Mouse (Mus musculus) cortical plate, adult 2 months (tissue): ENCODE measurements around the gene Gm10406.
"Not testable (repeated sequence)": the region's sequence is repeated elsewhere in the genome, so short reads cannot be mapped to it uniquely, and the experiment has no call there.

Experiments used
- CTCF ChIP-seq: fragments of 200-500 bp; IDR thresholded peaks from 2 replicates; pipeline ENCODE4 v1.5.1; 2011; ENCODE audit warnings: mild to moderate bottlenecking, control low read depth, low read length; ENCODE audit not compliant: insufficient read depth; ENCODE audit errors: extremely low read depth
- POLR2A ChIP-seq: fragments of 200-500 bp; IDR thresholded peaks from 2 replicates; pipeline ENCODE4 v1.6.1; 2011; ENCODE audit warnings: mild to moderate bottlenecking, low read length, control low read depth; ENCODE audit not compliant: insufficient read depth; ENCODE audit errors: extremely low read depth

DNA sequence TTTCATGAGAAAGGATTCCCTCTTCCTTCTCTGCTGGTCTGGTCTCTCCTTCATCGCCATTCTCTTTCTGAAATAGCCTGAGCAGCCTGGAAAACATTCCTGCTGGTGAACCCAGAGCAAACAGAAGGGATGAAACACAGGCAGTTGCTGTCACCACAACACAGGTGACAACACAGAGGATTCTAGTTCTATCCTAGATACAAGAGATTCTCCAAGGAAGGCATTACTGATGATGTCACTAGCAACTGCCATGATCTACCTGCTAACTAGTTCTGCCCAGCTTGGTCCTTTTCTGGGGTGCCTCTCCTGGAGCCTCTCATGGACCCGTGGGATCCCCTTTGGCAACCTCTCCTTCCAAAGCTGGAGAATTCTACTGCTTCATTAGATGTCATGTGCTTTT, 53.5 kb downstream of the Gm10406 start, which contains the start of gene Gm6356:
- TF ChIP-seq CTCF, POLR2A: not testable (repeated sequence)
